Mouse (Mus musculus): ENCODE results near the gene Megf11. TPM values are rescaled to one million over a fixed set of nuclear protein-coding genes. Genes with fewer than 3 reads are reported as not detected.
A peak's percentile ranks its signal among the peaks of the same experiment; 100 is the strongest.

Gene Megf11
- polyA plus RNA-seq, 1 experiment from 2014 or later: 0.58 TPM

DNA sequence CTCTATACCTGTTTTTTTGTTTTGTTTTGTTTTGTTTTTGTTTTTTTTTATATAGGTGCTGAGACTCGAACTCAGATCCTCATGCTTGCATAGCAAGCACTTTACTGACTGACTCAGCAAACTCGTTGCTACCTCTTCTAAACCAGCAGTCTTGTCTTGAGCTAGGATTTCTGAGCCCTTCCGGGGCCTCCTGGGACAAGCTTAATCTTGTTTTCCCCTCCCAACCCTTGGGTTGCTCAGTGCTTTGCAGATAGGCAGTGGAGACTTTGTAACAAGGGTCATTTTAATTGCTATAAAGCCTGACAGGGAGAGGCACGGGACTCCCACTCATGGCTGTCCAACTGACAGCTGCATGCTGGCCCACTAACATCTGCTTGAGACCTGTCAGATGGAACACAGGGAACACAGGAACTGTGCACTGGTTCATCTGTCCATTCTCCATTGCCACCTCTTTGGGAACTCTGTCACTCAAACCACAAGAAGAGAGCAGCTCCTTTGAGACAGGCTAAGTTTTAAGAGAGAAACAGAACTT lies 147.4 kb downstream of the Megf11 start:
- WGBS: 40% methylated on average over 4 of the region's 4 CpGs
- H3K9ac ChIP-seq (ENCODE audit: low read length): no peak overlapping the region
- no peaks in the 10 kb centered on the region for H3K9me3 ChIP-seq (replicated peaks; ENCODE audit: control insufficient read depth, low read length)
- H3K4me2 ChIP-seq (ENCODE audit: low read depth, low read length): no peak overlapping the region
- no peaks in the 10 kb centered on the region for H3K4me1 ChIP-seq (ENCODE audit: control insufficient read depth, insufficient read depth, low read length)
- no peak overlapping the region for H3K4me3 ChIP-seq (ENCODE audit: low read length)
- H3K27me3 ChIP-seq (ENCODE audit: control insufficient read depth, insufficient read depth, low read length): no peaks in the 10 kb centered on the region
- H3K27ac ChIP-seq (ENCODE audit: low read length): no peak overlapping the region
- ATAC-seq (replicated peaks; ENCODE audit: extremely low read depth, insufficient read depth, low FRiP score): no peak
- no peaks in the 10 kb centered on the region for H3K36me3 ChIP-seq (ENCODE audit: control insufficient read depth, insufficient read depth)

DNA sequence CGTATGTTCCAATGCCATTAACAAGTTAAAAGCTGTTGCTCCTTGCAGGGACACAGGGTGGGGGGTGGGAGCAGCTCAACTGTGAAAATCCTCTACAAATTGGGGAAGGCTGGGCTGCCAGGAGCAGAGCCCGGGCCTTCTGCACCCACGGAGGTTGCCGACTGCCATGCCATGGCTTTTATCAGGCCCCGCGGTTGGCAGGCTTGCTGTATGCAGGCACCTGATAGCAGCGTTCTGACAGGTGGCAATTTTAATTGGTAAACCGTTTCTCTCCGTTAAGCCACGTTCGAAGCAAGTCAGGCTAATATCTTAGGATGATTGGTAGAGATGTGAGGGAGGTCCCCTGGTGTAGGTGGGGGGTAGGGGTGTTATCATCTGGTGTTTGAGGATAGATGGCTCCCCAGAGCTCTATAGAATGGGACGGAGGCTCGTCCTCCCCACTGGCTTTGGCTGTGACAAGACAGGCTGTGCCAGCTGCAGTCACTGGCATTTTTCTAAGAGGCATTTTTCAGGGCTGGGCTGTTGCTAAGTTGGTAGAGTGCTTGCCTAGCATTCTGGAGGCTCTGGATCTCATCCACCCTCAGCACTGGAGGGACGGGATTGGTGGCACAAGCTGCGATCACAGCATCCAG lies 148.2 kb downstream of the Megf11 start:
- no peak overlapping the region for H3K4me2 ChIP-seq (ENCODE audit: low read depth, low read length)
- H3K4me1 ChIP-seq (ENCODE audit: control insufficient read depth, insufficient read depth, low read length): no peaks in the 10 kb centered on the region
- no peaks in the 10 kb centered on the region for H3K9me3 ChIP-seq (replicated peaks; ENCODE audit: control insufficient read depth, low read length)
- H3K9ac ChIP-seq (ENCODE audit: low read length): no peak overlapping the region
- WGBS: 22% methylated on average over 15 of the region's 15 CpGs
- no peak overlapping the region for H3K4me3 ChIP-seq (ENCODE audit: low read length)
- no peak overlapping the region for H3K27ac ChIP-seq (ENCODE audit: low read length)
- ATAC-seq (replicated peaks; ENCODE audit: extremely low read depth, insufficient read depth, low FRiP score): no peak
- no peaks in the 10 kb centered on the region for H3K36me3 ChIP-seq (ENCODE audit: control insufficient read depth, insufficient read depth)
- no peaks in the 10 kb centered on the region for H3K27me3 ChIP-seq (ENCODE audit: control insufficient read depth, insufficient read depth, low read length)

DNA sequence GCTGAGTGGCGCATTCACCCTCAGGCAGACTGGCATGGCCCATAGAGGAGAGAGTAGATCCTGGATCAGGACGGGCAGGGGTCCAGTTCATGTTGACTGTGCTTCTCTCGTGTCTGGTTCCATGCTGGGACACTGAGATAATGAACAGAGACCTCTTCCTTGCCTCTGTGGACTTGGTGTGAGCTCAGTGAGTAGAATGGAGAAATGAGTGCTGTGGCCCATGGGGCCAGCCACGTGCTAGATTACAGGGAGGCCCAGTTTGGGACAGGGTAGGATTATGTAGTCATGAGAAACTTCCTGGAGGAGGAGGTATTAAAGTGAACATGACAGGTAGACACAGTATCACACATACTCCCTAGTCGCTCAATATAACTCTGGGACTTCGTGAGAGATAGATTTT lies 148.9 kb downstream of the Megf11 start:
- Histone ChIP-seq H3K4me1 (ENCODE audit: control insufficient read depth, insufficient read depth, low read length) (no peaks in the 10 kb centered on the region), H3K4me2 (ENCODE audit: low read depth, low read length) (no peak overlapping the region), H3K9me3 (replicated peaks; ENCODE audit: control insufficient read depth, low read length) (no peaks in the 10 kb centered on the region), H3K9ac (ENCODE audit: low read length) (no peak overlapping the region), H3K36me3 (ENCODE audit: control insufficient read depth, insufficient read depth) (no peaks in the 10 kb centered on the region), H3K27ac (ENCODE audit: low read length) (no peak overlapping the region), H3K4me3 (ENCODE audit: low read length) (no peak overlapping the region), H3K27me3 (ENCODE audit: control insufficient read depth, insufficient read depth, low read length) (no peaks in the 10 kb centered on the region)
- 58% methylated on average over 6 of the region's 6 CpGs for WGBS
- ATAC-seq (replicated peaks; ENCODE audit: extremely low read depth, insufficient read depth, low FRiP score): no peak

DNA sequence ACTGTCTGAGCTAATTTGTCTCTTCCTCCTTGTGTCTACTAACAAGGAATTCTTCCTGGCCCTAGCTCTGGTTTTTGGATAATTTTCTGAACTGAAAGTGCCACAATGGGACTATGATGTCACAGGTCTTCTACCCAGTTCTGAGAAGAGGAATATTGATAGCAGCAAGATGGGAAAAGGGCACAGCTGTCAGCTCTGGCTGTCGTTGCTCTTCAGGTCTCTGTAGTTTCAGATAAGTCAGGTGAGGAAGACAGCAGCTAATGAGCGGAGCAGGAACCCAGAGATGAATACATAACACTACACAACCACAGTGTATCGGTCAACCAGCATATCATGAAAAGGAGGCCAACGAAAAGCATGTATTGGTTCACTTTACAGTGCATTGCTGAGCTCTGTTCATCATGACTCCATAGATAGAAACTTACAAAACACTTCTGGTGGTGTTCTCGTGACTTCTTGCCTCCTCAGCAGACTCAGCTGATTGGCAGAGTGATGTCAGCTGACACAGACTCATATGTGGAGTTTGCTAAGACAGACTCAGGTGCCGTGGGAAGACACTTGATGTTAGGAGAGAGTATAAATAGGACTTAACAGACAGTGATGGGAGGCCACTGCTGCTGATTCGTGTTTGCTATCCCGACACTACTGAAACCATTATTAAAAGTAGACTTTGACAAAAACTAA lies 149.6 kb downstream of the Megf11 start:
- H3K9me3 ChIP-seq (replicated peaks; ENCODE audit: control insufficient read depth, low read length): no peaks in the 10 kb centered on the region
- H3K27me3 ChIP-seq (ENCODE audit: control insufficient read depth, insufficient read depth, low read length): no peaks in the 10 kb centered on the region
- H3K27ac ChIP-seq (ENCODE audit: low read length): no peak overlapping the region
- no peaks in the 10 kb centered on the region for H3K36me3 ChIP-seq (ENCODE audit: control insufficient read depth, insufficient read depth)
- H3K9ac ChIP-seq (ENCODE audit: low read length): no peak overlapping the region
- no peak overlapping the region for H3K4me3 ChIP-seq (ENCODE audit: low read length)
- H3K4me1 ChIP-seq (ENCODE audit: control insufficient read depth, insufficient read depth, low read length): no peaks in the 10 kb centered on the region
- no peak for ATAC-seq (replicated peaks; ENCODE audit: extremely low read depth, insufficient read depth, low FRiP score)
- no peak overlapping the region for H3K4me2 ChIP-seq (ENCODE audit: low read depth, low read length)
- WGBS: 76% methylated on average over 8 of the region's 8 CpGs

DNA sequence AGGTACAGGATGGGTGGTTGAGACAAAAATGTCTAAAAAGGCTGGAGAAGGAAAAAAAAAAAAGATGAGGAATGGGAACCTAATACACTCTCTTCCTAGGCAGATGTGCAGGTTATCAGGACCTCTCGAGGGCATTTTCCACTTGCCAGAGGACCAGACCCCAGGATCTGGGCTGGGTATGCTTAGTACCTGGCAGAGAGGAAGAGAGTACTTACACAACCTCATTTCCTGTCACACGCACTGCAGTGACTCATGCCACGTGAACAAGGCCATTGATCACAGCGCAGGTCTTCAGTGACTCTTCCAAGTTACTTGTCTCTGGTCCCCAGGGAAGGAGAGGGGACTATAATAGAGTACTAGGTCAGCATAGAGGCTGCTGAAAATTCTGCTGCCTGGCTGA lies 152.4 kb downstream of the Megf11 start:
- Histone ChIP-seq H3K9ac (ENCODE audit: low read length) (no peak overlapping the region), H3K27ac (ENCODE audit: low read length) (no peak overlapping the region), H3K4me2 (ENCODE audit: low read depth, low read length) (no peak overlapping the region), H3K4me1 (ENCODE audit: control insufficient read depth, insufficient read depth, low read length) (no peaks in the 10 kb centered on the region), H3K4me3 (ENCODE audit: low read length) (no peak overlapping the region), H3K27me3 (ENCODE audit: control insufficient read depth, insufficient read depth, low read length) (no peaks in the 10 kb centered on the region), H3K36me3 (ENCODE audit: control insufficient read depth, insufficient read depth) (no peaks in the 10 kb centered on the region), H3K9me3 (replicated peaks; ENCODE audit: control insufficient read depth, low read length) (no peaks in the 10 kb centered on the region)
- 62% methylated on average over 4 of the region's 4 CpGs for WGBS
- no peak for ATAC-seq (replicated peaks; ENCODE audit: extremely low read depth, insufficient read depth, low FRiP score)

DNA sequence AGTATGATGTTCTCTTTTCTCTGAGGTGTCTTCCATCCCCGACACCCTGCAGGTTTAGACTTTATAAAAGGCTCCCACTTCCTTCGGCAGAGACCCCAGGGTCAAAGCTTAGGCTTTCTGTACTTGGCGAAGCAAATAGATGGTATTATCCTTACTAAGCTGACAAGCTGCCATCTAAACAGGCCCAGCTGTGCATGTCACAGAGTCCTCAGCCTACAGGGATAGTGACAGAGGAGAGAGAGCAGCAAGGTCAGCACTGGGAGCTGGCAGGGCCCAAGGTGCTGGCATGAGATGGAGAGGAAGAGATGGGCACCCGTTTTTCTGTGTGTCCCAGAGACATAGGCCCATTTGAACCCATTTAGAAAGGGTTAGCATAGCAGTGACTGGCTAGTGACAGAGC lies 156.8 kb downstream of the Megf11 start:
- ATAC-seq (replicated peaks; ENCODE audit: extremely low read depth, insufficient read depth, low FRiP score): no peak
- H3K4me1 ChIP-seq (ENCODE audit: control insufficient read depth, insufficient read depth, low read length): no peaks in the 10 kb centered on the region

DNA sequence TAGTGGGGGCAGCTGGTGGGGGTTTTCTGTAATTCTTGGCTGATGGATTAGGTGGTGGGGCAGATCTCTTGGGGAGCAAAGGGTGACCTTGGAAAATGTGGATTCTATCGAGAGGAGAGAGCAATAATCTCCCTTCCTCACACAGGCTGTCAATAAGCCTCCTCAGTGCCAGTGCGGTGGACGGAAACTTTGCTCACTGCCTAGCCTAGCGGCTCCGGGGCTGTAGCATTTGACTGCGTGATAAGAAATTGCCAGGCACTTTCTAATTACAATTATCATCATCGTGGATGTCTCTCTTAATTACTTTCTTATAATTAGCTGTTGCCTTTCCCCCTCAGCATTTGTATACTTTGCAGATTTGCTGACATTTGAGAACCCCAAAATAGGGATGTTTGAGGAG lies 157.7 kb downstream of the Megf11 start:
- H3K4me3 ChIP-seq (ENCODE audit: low read length): no peak overlapping the region
- WGBS: 12% methylated on average over 7 of the region's 7 CpGs
- H3K4me1 ChIP-seq (ENCODE audit: control insufficient read depth, insufficient read depth, low read length): no peaks in the 10 kb centered on the region
- H3K9me3 ChIP-seq (replicated peaks; ENCODE audit: control insufficient read depth, low read length): no peaks in the 10 kb centered on the region
- no peaks in the 10 kb centered on the region for H3K27me3 ChIP-seq (ENCODE audit: control insufficient read depth, insufficient read depth, low read length)
- H3K27ac ChIP-seq (ENCODE audit: low read length): no peak overlapping the region
- ATAC-seq (replicated peaks; ENCODE audit: extremely low read depth, insufficient read depth, low FRiP score): no peak
- H3K4me2 ChIP-seq (ENCODE audit: low read depth, low read length): no peak overlapping the region
- no peaks in the 10 kb centered on the region for H3K36me3 ChIP-seq (ENCODE audit: control insufficient read depth, insufficient read depth)
- no peak overlapping the region for H3K9ac ChIP-seq (ENCODE audit: low read length)

More for the DNA sequence above, 156.8 kb downstream of the Megf11 start:
- Histone ChIP-seq H3K4me2 (ENCODE audit: low read depth, low read length) (no peak overlapping the region), H3K27me3 (ENCODE audit: control insufficient read depth, insufficient read depth, low read length) (no peaks in the 10 kb centered on the region), H3K27ac (ENCODE audit: low read length) (no peak overlapping the region), H3K36me3 (ENCODE audit: control insufficient read depth, insufficient read depth) (no peaks in the 10 kb centered on the region), H3K9me3 (replicated peaks; ENCODE audit: control insufficient read depth, low read length) (no peaks in the 10 kb centered on the region), H3K4me3 (ENCODE audit: low read length) (no peak overlapping the region), H3K9ac (ENCODE audit: low read length) (no peak overlapping the region)
- 68% methylated on average over 4 of the region's 4 CpGs for WGBS

DNA sequence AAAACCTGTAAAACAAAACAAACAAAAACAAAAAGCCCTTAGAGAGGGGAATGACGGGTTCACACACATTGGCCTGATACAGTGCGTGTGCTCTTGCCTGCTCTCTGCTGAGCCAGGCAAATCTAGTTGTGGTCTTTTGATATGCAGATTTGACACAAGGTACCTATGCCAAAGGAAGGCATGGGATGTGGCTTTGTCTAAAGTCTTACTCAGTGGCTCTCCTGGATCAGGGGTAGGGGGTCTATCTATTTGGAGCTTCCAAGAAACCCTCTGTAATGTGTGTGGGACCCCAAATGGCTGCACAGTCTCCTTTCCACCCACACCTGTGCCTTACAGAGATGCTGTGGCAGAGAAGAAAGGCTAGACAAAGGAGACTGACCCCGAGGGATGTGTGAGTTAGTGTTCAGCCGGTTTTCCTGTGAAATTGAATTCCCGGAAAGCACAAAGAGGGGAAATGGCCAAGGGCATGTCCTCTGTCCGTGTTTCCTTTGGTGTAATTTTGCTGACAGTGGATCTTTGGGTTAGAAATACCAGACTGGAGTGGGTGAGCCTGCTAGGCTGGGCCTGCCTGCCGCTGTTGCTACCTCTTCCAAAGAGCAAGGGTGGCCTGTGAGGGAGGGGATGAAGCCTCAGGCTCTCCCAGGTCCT lies 161.0 kb downstream of the Megf11 start:
- no peaks in the 10 kb centered on the region for H3K36me3 ChIP-seq (ENCODE audit: control insufficient read depth, insufficient read depth)
- H3K4me2 ChIP-seq (ENCODE audit: low read depth, low read length): no peak overlapping the region
- WGBS: 53% methylated on average over 7 of the region's 7 CpGs
- no peaks in the 10 kb centered on the region for H3K9me3 ChIP-seq (replicated peaks; ENCODE audit: control insufficient read depth, low read length)
- no peak overlapping the region for H3K9ac ChIP-seq (ENCODE audit: low read length)
- no peak overlapping the region for H3K4me3 ChIP-seq (ENCODE audit: low read length)
- no peaks in the 10 kb centered on the region for H3K27me3 ChIP-seq (ENCODE audit: control insufficient read depth, insufficient read depth, low read length)
- H3K27ac ChIP-seq (ENCODE audit: low read length): peak overlapping the region; percentile 4; the same call in 1 of the 2 replicates
- H3K4me1 ChIP-seq (ENCODE audit: control insufficient read depth, insufficient read depth, low read length): no peaks in the 10 kb centered on the region
- no peak; the same call in 1 of the 2 replicates for ATAC-seq (replicated peaks; ENCODE audit: extremely low read depth, insufficient read depth, low FRiP score)

DNA sequence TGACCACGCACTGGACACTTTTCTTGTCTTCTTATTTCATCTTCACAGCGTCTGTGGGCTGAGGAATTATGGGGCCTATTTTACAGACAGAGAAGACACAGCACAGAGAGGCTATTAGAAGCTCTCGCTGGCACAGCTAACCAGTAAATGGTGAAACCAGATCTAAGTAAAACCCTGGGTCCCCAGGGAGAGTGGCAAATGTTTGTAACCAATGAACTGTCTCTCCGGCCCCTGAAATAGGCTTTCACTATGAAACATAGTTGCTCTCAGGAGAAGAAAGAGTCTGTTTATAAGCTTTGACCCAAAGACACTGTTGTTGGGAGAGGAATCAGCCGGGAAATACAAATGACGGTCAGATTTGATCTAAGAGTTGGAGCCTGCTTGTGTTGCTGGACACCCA lies 162.9 kb downstream of the Megf11 start:
- ATAC-seq (replicated peaks; ENCODE audit: extremely low read depth, insufficient read depth, low FRiP score): no peak
- 86% methylated on average over 6 of the region's 6 CpGs for WGBS
- H3K9me3 ChIP-seq (replicated peaks; ENCODE audit: control insufficient read depth, low read length): no peaks in the 10 kb centered on the region
- no peaks in the 10 kb centered on the region for H3K4me1 ChIP-seq (ENCODE audit: control insufficient read depth, insufficient read depth, low read length)
- H3K4me3 ChIP-seq (ENCODE audit: low read length): no peak overlapping the region
- no peak overlapping the region for H3K27ac ChIP-seq (ENCODE audit: low read length)
- no peak overlapping the region for H3K9ac ChIP-seq (ENCODE audit: low read length)
- H3K36me3 ChIP-seq (ENCODE audit: control insufficient read depth, insufficient read depth): no peaks in the 10 kb centered on the region
- no peak overlapping the region for H3K4me2 ChIP-seq (ENCODE audit: low read depth, low read length)
- no peaks in the 10 kb centered on the region for H3K27me3 ChIP-seq (ENCODE audit: control insufficient read depth, insufficient read depth, low read length)

Measured in heart, embryonic 16.5 days (tissue).